Mouse (Mus musculus) spleen, adult 12 weeks (tissue): ENCODE results near the gene Prlhr.

Experiments used
- DNase-seq: peaks from one replicate; pipeline ENCODE4 v3.0.0; 2022; ENCODE audit warnings: low spot score

The Prlhr gene

DNA sequence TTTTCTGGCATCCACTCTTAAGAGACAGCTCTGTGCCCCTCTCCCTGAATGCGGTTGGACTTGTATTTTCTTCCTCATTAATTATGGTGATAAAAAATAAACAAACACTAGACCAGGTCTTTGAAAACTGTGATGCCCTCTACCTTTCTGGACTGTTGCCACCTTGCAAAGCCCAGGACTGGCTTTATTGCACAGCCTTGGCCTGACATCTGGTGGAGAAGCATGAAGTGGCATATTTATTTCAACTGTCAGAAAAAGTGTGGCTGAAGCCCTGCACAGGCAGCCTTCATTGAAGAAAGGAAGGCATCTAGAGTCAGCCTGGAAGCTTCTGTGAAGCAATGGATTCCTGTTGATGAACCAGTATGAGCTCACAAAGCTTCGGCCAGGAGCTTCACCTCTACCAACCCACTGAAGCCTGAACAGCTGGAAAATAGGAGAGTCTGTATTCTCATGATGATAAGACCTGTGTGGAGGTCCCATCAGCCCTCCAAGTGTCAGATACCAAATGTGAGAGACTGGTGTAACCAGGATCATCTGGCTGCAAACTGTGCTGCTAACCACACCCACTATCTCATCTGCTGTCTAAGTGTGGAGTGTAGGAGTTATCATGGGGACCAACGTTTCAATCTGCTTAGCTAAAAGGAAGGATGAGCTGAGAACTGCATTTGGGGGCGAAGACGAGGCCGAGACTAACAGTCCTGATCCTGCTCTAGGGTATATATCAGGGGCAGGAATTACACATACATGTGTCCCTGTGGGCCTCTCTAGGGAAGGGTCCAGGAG lies 35.6 kb downstream of the Prlhr start:
- no peak for DNase-seq

DNA sequence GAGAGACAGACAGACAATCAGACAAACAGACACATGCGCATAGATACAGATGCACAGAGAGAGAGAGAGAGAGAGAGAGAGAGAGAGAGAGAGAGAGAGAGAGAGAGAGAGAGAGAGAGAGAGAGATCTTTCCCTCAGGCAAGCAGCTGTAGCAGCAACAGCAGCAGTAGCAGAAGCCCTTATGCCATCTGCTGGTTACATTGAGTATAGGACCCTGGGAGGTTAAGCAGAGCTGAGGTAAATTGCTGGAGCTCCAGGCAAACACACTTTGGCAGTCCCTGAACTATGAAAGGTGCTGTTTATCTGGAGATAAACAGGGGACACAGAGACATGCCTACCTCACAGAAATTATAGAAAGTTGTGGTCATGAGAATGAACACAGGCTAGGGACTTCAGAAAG lies 50.5 kb downstream of the Prlhr start:
- no peak for DNase-seq
